Mouse (Mus musculus) layer of hippocampus, postnatal 36 days (tissue): ENCODE measurements at regions not wholly inside any gene's neighbourhood (a gene's known extent, or its start where the extent isn't known, plus 50 kb on each side); places are given as distances from the start of the nearest gene placed in this dataset.

ENCODE experiments used
- DNase-seq, 2 experiments: peaks; one replicate each; pipeline ENCODE4 v3.0.0; 2022

GRCm38 (mm10) chr3:136993473-136993872, 323.5 kb downstream of the Ppp3ca start:
- no peak for DNase-seq

GRCm38 (mm10) chr3:136994361-136995083, 324.6 kb downstream of the Ppp3ca start:
- DNase-seq = no peak

- DNase-seq = no peak
These were observed 325.8 kb downstream of the Ppp3ca start for GRCm38 (mm10) chr3:136995611-136996335.

- no peak for DNase-seq
These were observed 326.5 kb downstream of the Ppp3ca start for GRCm38 (mm10) chr3:136996381-136996895.

GRCm38 (mm10) chr3:137011551-137011950, 329.3 kb upstream of the Emcn start:
- DNase-seq = no peak

- no peak for DNase-seq
These were observed 326.2 kb upstream of the Emcn start for GRCm38 (mm10) chr3:137014686-137015085.

- DNase-seq = peak in 1 of 2 experiments; percentile 15
These were observed 325.7 kb upstream of the Emcn start for GRCm38 (mm10) chr3:137015199-137015598.

- no peak for DNase-seq
These were observed 320.8 kb upstream of the Emcn start for GRCm38 (mm10) chr3:137019971-137020634.

GRCm38 (mm10) chr3:137029546-137029945, 311.3 kb upstream of the Emcn start:
- DNase-seq = no peak

GRCm38 (mm10) chr3:137032802-137033201, 308.1 kb upstream of the Emcn start:
- DNase-seq = no peak

GRCm38 (mm10) chr3:137039638-137040037, 301.2 kb upstream of the Emcn start:
- no peak for DNase-seq

- DNase-seq = no peak
These were observed 284.2 kb upstream of the Emcn start for GRCm38 (mm10) chr3:137056544-137057224.

- DNase-seq = peak; percentile 85
These were observed 283.5 kb upstream of the Emcn start for GRCm38 (mm10) chr3:137057225-137057910.

GRCm38 (mm10) chr3:137057911-137058260, 283.0 kb upstream of the Emcn start:
- peak in 1 of 2 experiments; percentile 16 for DNase-seq

- no peak for DNase-seq
These were observed 278.8 kb upstream of the Emcn start for GRCm38 (mm10) chr3:137062067-137062466.

GRCm38 (mm10) chr3:137067336-137067735, 273.5 kb upstream of the Emcn start:
- DNase-seq = no peak

- no peak for DNase-seq
These were observed 271.5 kb upstream of the Emcn start for GRCm38 (mm10) chr3:137069334-137069733.

- no peak for DNase-seq
These were observed 262.9 kb upstream of the Emcn start for GRCm38 (mm10) chr3:137077718-137078599.

- no peak for DNase-seq
These were observed 262.3 kb upstream of the Emcn start for GRCm38 (mm10) chr3:137078600-137078975.

- no peak for DNase-seq
These were observed 254.0 kb upstream of the Emcn start for GRCm38 (mm10) chr3:137086896-137087295.
